Mouse (Mus musculus) intestine, postnatal 0 days (tissue): Measurements from ENCODE around the gene Rangap1. TPM values are rescaled to one million over a fixed set of nuclear protein-coding genes. Genes with fewer than 3 reads are reported as not detected.
A peak's percentile ranks its signal among the peaks of the same experiment; 100 is the strongest.
"Not testable (repeated sequence)": the region's sequence is repeated elsewhere in the genome, so short reads cannot be mapped to it uniquely, and the experiment has no call there.

ENCODE experiments used
- ATAC-seq: fragments of 200-750 bp; cut with Nextera tagmentation; 2 replicates; pipeline ENCODE4 v1.8.0; 2017; ENCODE audit warnings: mild to moderate bottlenecking, moderate TSS enrichment, moderate library complexity
- H3K27ac ChIP-seq: fragments of 300-500 bp; sonication (generic); 2 replicates; pipeline ENCODE4 v1.5.1; 2014; ENCODE audit warnings: mild to moderate bottlenecking, low read depth, low read length, moderate library complexity
- H3K27me3 ChIP-seq: fragments of 300-500 bp; sonication (generic); replicated peaks from 2 replicates; pipeline ENCODE4 v1.6.1; 2014; ENCODE audit warnings: low read length, mixed read lengths; ENCODE audit not compliant: control insufficient read depth, insufficient read depth
- H3K36me3 ChIP-seq: fragments of 300-500 bp; sonication (generic); 2 replicates; pipeline ENCODE4 v1.6.1; 2014; ENCODE audit warnings: mild to moderate bottlenecking, moderate library complexity; ENCODE audit not compliant: control insufficient read depth, insufficient read depth
- H3K4me1 ChIP-seq: fragments of 300-500 bp; sonication (generic); replicated peaks from 2 replicates; pipeline ENCODE4 v1.6.1; 2014; ENCODE audit warnings: antibody characterized with exemption, low read length, mixed read lengths; ENCODE audit not compliant: control insufficient read depth, insufficient read depth
- H3K4me2 ChIP-seq: fragments of 300-500 bp; sonication (generic); replicated peaks from 2 replicates; pipeline ENCODE4 v1.6.1; 2014; ENCODE audit warnings: low read depth, mild to moderate bottlenecking, moderate library complexity
- H3K4me3 ChIP-seq: fragments of 300-500 bp; sonication (generic); 2 replicates; pipeline ENCODE4 v1.5.1; 2014; ENCODE audit warnings: low read depth, low read length
- H3K9ac ChIP-seq: fragments of 300-500 bp; sonication (generic); 2 replicates; pipeline ENCODE4 v1.6.1; 2014; ENCODE audit warnings: mild to moderate bottlenecking, low read depth, low read length
- H3K9me3 ChIP-seq: fragments of 300-500 bp; sonication (generic); 2 replicates; pipeline ENCODE4 v1.6.1; 2016; ENCODE audit warnings: mixed run types; ENCODE audit not compliant: control insufficient read depth
- CTCF ChIP-seq: sonication (generic); IDR thresholded peaks from 2 replicates; pipeline ENCODE4 v1.5.1; 2016; ENCODE audit warnings: low read depth, mild to moderate bottlenecking, control low read depth, antibody characterized with exemption, moderate library complexity
- WGBS: fragments of 180-500 bp; shearing (Covaris S2); extraction: QIAGEN DNeasy Blood & Tissue Kit; methylation state at CpG from one replicate; pipeline ENCODE4 v1.1.7; 2014; 5-methylcytosine and 5-hydroxymethylcytosine counted together
- polyA plus RNA-seq: library from polyadenylated mRNA; unstranded; fragments of >200 nt; fragmentation: Nextera tagmentation; extraction: Ambion mirVana; gene quantifications from 2 replicates; pipeline ENCODE4 v1.2.1, GENCODE M21; 2015

The Rangap1 gene
- polyA plus RNA-seq, 1 experiment from 2014 or later: 21.9 TPM

DNA sequence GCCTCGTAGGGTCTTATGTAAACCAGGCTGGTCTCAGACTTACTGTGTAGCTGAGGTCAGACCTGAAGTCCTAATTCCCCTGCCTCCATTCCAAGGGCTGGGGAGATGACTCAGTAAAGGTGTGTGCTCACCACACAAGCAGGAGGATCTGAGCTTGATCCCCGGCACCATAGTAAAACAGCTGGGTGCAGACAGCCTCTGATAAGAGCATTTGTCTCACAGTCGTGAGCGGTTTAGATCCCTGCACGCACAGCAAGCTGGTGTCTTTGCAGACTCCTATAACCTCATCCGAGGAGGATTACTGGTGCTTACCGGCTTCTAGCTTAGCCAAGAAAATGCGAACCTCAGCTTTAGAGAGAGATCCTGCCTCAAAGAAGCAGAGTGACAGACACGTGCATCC is 8.3 kb upstream of the Rangap1 start:
- 0 out of 2 replicates have a peak, but pooled peaks cover 3% of the 10 kb centered on the region for H3K9me3 ChIP-seq
- no peak overlapping the region for H3K4me2 ChIP-seq
- no peak for TF ChIP-seq CTCF
- no peak overlapping the region for H3K9ac ChIP-seq
- H3K4me1 ChIP-seq: no peaks in the 10 kb centered on the region
- peaks cover 54% of the 10 kb centered on the region for H3K27me3 ChIP-seq
- ATAC-seq: no peak
- no peak overlapping the region for H3K27ac ChIP-seq
- 95% methylated on average over 9 of the region's 9 CpGs for WGBS
- H3K36me3 ChIP-seq: no peaks in the 10 kb centered on the region; the same call in 1 of the 2 replicates
- no peak overlapping the region for H3K4me3 ChIP-seq

- Histone ChIP-seq H3K27ac (no peak overlapping the region), H3K9ac (no peak overlapping the region), H3K4me1 (no peaks in the 10 kb centered on the region), H3K36me3 (no peaks in the 10 kb centered on the region; the same call in 1 of the 2 replicates), H3K4me3 (no peak overlapping the region), H3K4me2 (no peak overlapping the region), H3K9me3 (0 out of 2 replicates have a peak, but pooled peaks cover 3% of the 10 kb centered on the region), H3K27me3 (peaks cover 34% of the 10 kb centered on the region)
- TF ChIP-seq CTCF: no peak
- no peak for ATAC-seq
- WGBS: 71% methylated on average over 14 of the region's 14 CpGs
Measured at GRCm38 (mm10) chr15:81749742-81750141, 4.4 kb upstream of the Rangap1 start.

DNA sequence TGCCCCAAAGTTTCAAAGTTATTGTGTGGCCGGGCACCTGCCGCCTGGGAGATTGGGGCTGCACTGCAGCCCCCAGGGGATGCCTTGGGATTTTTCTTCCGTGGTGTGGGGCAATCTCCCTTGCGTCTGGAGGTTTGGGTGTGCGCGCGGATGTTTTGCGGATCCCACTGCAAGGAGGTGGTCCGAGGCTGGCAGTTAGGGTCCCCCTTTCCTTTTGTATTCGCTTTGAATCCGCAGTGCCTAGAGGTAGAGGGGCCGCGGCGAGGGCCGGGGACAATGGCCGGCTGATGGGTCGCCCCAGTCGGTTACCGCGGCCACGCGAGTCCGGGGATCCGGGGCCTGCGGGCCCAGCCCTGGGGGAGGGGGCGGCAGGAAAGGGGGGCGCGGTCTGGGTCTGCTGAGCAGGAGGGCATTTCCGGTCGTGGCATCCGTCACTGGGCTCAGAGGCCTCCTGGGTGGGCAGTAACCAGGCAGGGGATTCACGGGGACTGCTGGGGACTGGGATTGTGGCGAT is 328 bp upstream of the Rangap1 start:
- TF ChIP-seq CTCF: no peak
- Histone ChIP-seq H3K9me3 (no peaks in the 10 kb centered on the region), H3K4me1 (no peaks in the 10 kb centered on the region), H3K4me3 (peak overlapping the region; percentile 60), H3K4me2 (peak overlapping the region; percentile 85), H3K9ac (peak overlapping the region; percentile 63), H3K36me3 (no peaks in the 10 kb centered on the region), H3K27ac (peak overlapping the region; percentile 60), H3K27me3 (peaks cover 7% of the 10 kb centered on the region; the same call in 1 of the 2 replicates)
- under 1% methylated on average over 33 of the region's 33 CpGs for WGBS
- peak; percentile 26 for ATAC-seq

DNA sequence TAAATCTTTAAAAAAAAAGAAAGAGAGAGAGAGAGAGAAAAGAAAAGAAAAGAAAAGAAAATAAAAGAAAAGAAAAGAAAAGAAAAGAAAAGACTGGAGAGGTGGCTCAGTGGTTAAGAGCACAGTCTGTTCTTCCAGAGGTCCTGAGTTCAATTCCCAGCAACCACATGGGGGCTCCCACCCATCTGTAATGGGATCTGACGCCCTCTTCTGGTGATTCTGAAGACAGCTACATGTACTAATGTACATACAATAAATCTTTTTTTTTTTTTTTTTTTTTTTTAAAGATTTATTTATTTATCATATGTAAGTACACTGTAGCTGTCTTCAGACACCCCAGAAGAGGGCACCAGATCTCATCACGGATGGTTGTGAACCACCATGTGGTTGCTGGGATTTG is 3.0 kb downstream of the Rangap1 start:
- not testable (repeated sequence) for H3K9me3 ChIP-seq
- peak; percentile 45 for TF ChIP-seq CTCF
- 43% methylated on average over 2 of the region's 2 CpGs for WGBS

GRCm38 (mm10) chr15:81739924-81740323 is 5.4 kb downstream of the Rangap1 start:
- no peak for ATAC-seq
- H3K27me3 ChIP-seq: peaks cover 4% of the 10 kb centered on the region; the same call in 1 of the 2 replicates
- H3K9me3 ChIP-seq: no peaks in the 10 kb centered on the region
- WGBS: 6% methylated on average over 2 of the region's 2 CpGs
- no peaks in the 10 kb centered on the region for H3K4me1 ChIP-seq
- no peak overlapping the region for H3K4me2 ChIP-seq
- no peak overlapping the region for H3K27ac ChIP-seq
- no peak overlapping the region for H3K4me3 ChIP-seq
- TF ChIP-seq CTCF: peak; percentile 59
- H3K9ac ChIP-seq: no peak overlapping the region
- H3K36me3 ChIP-seq: no peaks in the 10 kb centered on the region

More for the DNA sequence above, 3.0 kb downstream of the Rangap1 start:
- H3K4me3 ChIP-seq, H3K27ac ChIP-seq, H3K4me1 ChIP-seq, H3K4me2 ChIP-seq, ATAC-seq, H3K36me3 ChIP-seq, H3K27me3 ChIP-seq, H3K9ac ChIP-seq: not testable (repeated sequence)

DNA sequence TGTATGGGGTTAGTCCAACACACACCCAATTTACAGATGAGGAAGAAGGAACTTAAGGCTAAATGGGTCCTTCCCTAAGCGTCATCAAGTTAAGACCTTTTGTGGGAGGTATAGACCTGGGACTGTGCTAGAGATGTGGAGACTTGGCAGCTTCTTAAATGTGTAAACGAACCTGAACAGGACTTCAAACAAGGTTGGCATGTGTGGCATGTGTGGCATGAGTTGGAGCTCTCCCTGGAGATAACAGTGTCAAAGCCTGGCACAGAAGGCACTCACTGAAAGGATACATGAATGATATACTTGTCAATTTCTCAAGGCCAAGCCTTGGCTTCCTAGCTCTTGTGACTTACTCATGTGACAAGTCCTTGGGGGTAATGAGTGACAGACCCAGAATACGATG is 6.0 kb downstream of the Rangap1 start:
- Histone ChIP-seq H3K9me3 (no peaks in the 10 kb centered on the region), H3K9ac (no peak overlapping the region), H3K36me3 (no peaks in the 10 kb centered on the region), H3K4me2 (no peak overlapping the region), H3K27ac (no peak overlapping the region), H3K27me3 (peaks cover 4% of the 10 kb centered on the region; the same call in 1 of the 2 replicates), H3K4me3 (no peak overlapping the region), H3K4me1 (no peaks in the 10 kb centered on the region)
- ATAC-seq: no peak
- 59% methylated on average over 3 of the region's 3 CpGs for WGBS
- no peak for TF ChIP-seq CTCF
